Mouse (Mus musculus): ENCODE measurements around the gene Elavl4. TPM values are rescaled to one million over a fixed set of nuclear protein-coding genes. Genes with fewer than 3 reads are reported as not detected.

The Elavl4 gene
- total and polyA plus RNA-seq, 2 experiments from 2014 or later: 119 to 259 TPM

DNA sequence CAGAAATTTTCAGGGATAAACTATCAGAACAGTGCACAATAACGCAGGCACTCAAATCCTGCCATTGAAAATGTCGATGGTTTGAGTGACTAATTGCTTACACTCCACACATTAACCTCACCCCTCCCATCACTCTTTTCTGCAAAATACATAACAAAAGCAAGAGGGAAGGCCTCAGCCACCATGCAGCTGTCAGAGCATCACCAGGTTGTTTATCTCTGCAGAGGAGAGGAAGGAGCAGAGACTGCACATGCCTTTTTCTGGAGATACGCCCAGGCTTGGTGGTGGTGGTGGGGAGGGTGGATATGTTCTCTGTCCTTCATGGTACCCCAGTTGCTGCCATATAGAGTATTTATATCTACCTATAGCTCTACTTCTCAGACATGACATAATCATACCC lies 94.3 kb downstream of the Elavl4 start:
- Histone ChIP-seq H3K36me3 (ENCODE audit: insufficient read depth, low read length) (no peaks in the 10 kb centered on the region), H3K9me3 (ENCODE audit: low read length) (no peaks in the 10 kb centered on the region), H3K4me3 (ENCODE audit: low read depth, low read length) (no peak overlapping the region), H3K4me1 (ENCODE audit: insufficient read depth, low read length) (peaks cover 3% of the 10 kb centered on the region; the same call in 1 of the 2 replicates), H3K9ac (replicated peaks; ENCODE audit: low read length, poor library complexity, severe bottlenecking) (no peak overlapping the region), H3K27me3 (ENCODE audit: insufficient read depth, low read length) (no peaks in the 10 kb centered on the region), H3K4me2 (ENCODE audit: low read depth, low read length, poor library complexity, severe bottlenecking) (no peak overlapping the region), H3K27ac (ENCODE audit: low read depth, low read length) (no peak overlapping the region)
- no peak for TF ChIP-seq CTCF (IDR thresholded peaks at IDR 0.05)
- no peak for DNase-seq (ENCODE audit: low spot score)
- no peak for ATAC-seq (ENCODE audit: low FRiP score)
- WGBS: 74% methylated on average over 3 of the region's 3 CpGs

DNA sequence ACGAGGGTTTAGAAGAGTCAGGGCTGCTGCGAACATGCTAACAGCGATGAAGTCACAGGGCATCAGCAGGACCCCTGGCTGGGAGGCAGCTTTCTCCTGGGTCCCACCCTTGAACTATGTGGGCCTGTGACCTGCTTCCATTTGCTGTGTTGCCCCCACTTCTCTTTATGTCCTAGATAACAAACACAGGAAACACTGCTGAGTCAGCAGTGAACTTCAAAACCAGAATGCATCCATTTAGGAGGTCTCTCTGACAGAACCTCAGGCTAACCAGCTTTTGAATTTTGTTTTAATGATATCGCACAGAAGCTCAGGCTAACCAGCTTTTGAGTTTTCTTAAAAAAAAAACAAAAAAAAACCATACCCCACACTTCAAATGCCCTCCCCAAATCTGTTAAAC lies 96.1 kb downstream of the Elavl4 start:
- H3K4me3 ChIP-seq (ENCODE audit: low read depth, low read length): no peak overlapping the region
- no peak for TF ChIP-seq CTCF (IDR thresholded peaks at IDR 0.05)
- H3K27me3 ChIP-seq (ENCODE audit: insufficient read depth, low read length): no peaks in the 10 kb centered on the region
- H3K4me2 ChIP-seq (ENCODE audit: low read depth, low read length, poor library complexity, severe bottlenecking): no peak overlapping the region
- DNase-seq (ENCODE audit: low spot score): no peak
- H3K9me3 ChIP-seq (ENCODE audit: low read length): no peaks in the 10 kb centered on the region
- no peaks in the 10 kb centered on the region; the same call in 1 of the 2 replicates for H3K36me3 ChIP-seq (ENCODE audit: insufficient read depth, low read length)
- no peak overlapping the region for H3K9ac ChIP-seq (replicated peaks; ENCODE audit: low read length, poor library complexity, severe bottlenecking)
- ATAC-seq (ENCODE audit: low FRiP score): no peak
- WGBS: 69% methylated on average over 4 of the region's 4 CpGs
- H3K27ac ChIP-seq (ENCODE audit: low read depth, low read length): no peak overlapping the region; the same call in 1 of the 2 replicates
- H3K4me1 ChIP-seq (ENCODE audit: insufficient read depth, low read length): no peaks in the 10 kb centered on the region

DNA sequence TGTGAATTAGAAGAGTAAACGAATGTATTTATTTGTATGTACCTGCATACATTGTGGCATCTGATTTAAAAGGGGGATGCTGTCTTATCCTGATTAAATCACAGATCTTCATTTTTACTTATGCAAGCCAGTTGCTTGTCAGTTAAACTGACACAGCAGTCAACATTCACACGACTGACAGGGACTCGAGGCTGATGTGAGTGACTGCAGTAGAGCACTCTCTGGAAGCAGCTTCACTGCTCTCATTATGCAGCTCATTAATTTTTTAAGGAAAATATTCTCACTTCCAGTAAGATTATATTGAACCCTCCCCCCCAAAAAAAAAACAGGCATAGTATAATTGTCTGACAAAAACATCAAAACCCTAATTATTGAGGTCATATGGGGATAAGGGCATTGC lies 101.7 kb downstream of the Elavl4 start:
- TF ChIP-seq CTCF (IDR thresholded peaks at IDR 0.05): no peak
- no peak for ATAC-seq (ENCODE audit: low FRiP score)
- Histone ChIP-seq H3K27ac (ENCODE audit: low read depth, low read length) (no peak overlapping the region), H3K9ac (replicated peaks; ENCODE audit: low read length, poor library complexity, severe bottlenecking) (no peak overlapping the region), H3K4me1 (ENCODE audit: insufficient read depth, low read length) (no peaks in the 10 kb centered on the region), H3K9me3 (ENCODE audit: low read length) (no peaks in the 10 kb centered on the region), H3K27me3 (ENCODE audit: insufficient read depth, low read length) (no peaks in the 10 kb centered on the region), H3K4me3 (ENCODE audit: low read depth, low read length) (no peak overlapping the region), H3K4me2 (ENCODE audit: low read depth, low read length, poor library complexity, severe bottlenecking) (no peak overlapping the region), H3K36me3 (ENCODE audit: insufficient read depth, low read length) (peaks cover 14% of the 10 kb centered on the region; the same call in 1 of the 2 replicates)
- DNase-seq (ENCODE audit: low spot score): no peak
- 54% methylated on average over 3 of the region's 3 CpGs for WGBS

DNA sequence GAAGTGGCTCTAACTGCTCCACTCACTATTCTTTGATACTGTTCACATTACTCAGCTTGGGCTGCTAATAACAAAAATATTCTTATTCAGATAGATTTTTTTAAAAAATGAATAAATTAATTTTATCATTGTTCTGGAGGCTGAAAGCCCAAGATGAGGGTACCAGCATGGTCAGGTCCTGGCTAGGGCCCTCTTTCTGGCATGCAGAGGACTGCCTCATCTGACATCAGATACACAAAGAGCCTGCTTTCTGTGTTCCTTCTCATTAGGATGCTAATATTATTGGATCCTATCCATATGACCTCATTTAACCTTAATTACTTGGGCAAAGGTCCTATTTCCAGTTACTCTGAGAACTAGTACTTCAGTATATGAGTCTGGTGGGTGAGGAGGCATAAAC lies 108.8 kb downstream of the Elavl4 start:
- Histone ChIP-seq H3K4me1 (ENCODE audit: insufficient read depth, low read length) (no peaks in the 10 kb centered on the region), H3K4me3 (ENCODE audit: low read depth, low read length) (no peak overlapping the region), H3K27ac (ENCODE audit: low read depth, low read length) (no peak overlapping the region), H3K36me3 (ENCODE audit: insufficient read depth, low read length) (0 out of 2 replicates have a peak, but pooled peaks cover 8% of the 10 kb centered on the region), H3K9me3 (ENCODE audit: low read length) (no peaks in the 10 kb centered on the region), H3K9ac (replicated peaks; ENCODE audit: low read length, poor library complexity, severe bottlenecking) (no peak overlapping the region), H3K27me3 (ENCODE audit: insufficient read depth, low read length) (no peaks in the 10 kb centered on the region), H3K4me2 (ENCODE audit: low read depth, low read length, poor library complexity, severe bottlenecking) (no peak overlapping the region)
- no peak for DNase-seq (ENCODE audit: low spot score)
- ATAC-seq (ENCODE audit: low FRiP score): no peak
- TF ChIP-seq CTCF (IDR thresholded peaks at IDR 0.05): no peak

DNA sequence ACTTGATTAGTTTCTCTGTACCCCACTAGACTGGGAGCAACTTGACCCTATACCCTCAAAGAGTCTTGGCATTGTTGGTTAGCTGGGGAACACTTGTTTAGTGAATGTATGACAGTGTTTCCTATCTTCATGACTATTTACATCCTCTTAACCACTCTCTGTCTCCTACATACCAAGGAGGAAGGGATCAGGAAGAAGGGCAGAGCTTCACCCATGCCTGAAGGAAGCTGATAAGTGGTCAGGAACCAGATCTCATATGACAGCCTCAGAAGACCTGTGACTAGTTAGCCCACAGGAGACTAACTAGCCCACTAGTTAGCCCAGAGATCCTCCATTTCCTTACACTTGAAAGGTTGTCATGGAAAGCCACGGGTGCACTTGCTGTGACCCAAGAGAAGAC lies 117.2 kb downstream of the Elavl4 start:
- no peaks in the 10 kb centered on the region for H3K27me3 ChIP-seq (ENCODE audit: insufficient read depth, low read length)
- no peak overlapping the region for H3K4me3 ChIP-seq (ENCODE audit: low read depth, low read length)
- peaks cover 12% of the 10 kb centered on the region; the same call in 1 of the 2 replicates for H3K36me3 ChIP-seq (ENCODE audit: insufficient read depth, low read length)
- DNase-seq (ENCODE audit: low spot score) (no peak), ATAC-seq (ENCODE audit: low FRiP score) (no peak)
- H3K27ac ChIP-seq (ENCODE audit: low read depth, low read length): no peak overlapping the region
- no peak for TF ChIP-seq CTCF (IDR thresholded peaks at IDR 0.05)
- 75% methylated on average over 1 of the region's 1 CpGs for WGBS
- H3K4me1 ChIP-seq (ENCODE audit: insufficient read depth, low read length): no peaks in the 10 kb centered on the region; the same call in 1 of the 2 replicates
- no peak overlapping the region for H3K9ac ChIP-seq (replicated peaks; ENCODE audit: low read length, poor library complexity, severe bottlenecking)
- no peaks in the 10 kb centered on the region for H3K9me3 ChIP-seq (ENCODE audit: low read length)
- H3K4me2 ChIP-seq (ENCODE audit: low read depth, low read length, poor library complexity, severe bottlenecking): no peak overlapping the region

DNA sequence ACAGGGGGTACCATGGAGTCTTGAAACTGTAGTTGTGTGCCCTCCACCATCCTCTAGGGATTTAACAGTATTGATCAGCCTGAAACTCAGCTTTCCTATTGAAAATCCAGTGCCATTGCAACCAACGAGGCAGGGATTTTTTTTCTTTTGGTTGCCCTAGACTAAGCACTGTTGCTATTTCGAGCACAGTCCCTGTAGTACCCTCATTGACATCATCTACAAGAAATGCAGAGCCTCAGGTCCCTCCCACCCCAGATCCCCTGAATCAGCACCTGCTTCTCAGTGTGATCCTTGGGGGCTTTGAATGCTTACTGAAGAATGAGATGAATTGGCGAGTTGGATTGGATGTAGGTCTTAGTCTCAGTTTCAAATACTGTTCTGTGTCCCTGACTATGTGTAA lies 119.4 kb downstream of the Elavl4 start:
- no peak overlapping the region for H3K4me2 ChIP-seq (ENCODE audit: low read depth, low read length, poor library complexity, severe bottlenecking)
- peaks cover 10% of the 10 kb centered on the region; the same call in 1 of the 2 replicates for H3K36me3 ChIP-seq (ENCODE audit: insufficient read depth, low read length)
- 73% methylated on average over 3 of the region's 3 CpGs for WGBS
- H3K27ac ChIP-seq (ENCODE audit: low read depth, low read length): no peak overlapping the region
- H3K27me3 ChIP-seq (ENCODE audit: insufficient read depth, low read length): no peaks in the 10 kb centered on the region
- H3K9ac ChIP-seq (replicated peaks; ENCODE audit: low read length, poor library complexity, severe bottlenecking): no peak overlapping the region
- H3K4me1 ChIP-seq (ENCODE audit: insufficient read depth, low read length): no peaks in the 10 kb centered on the region; the same call in 1 of the 2 replicates
- no peak for TF ChIP-seq CTCF (IDR thresholded peaks at IDR 0.05)
- H3K9me3 ChIP-seq (ENCODE audit: low read length): no peaks in the 10 kb centered on the region
- H3K4me3 ChIP-seq (ENCODE audit: low read depth, low read length): no peak overlapping the region
- ATAC-seq (ENCODE audit: low FRiP score) (no peak), DNase-seq (ENCODE audit: low spot score) (no peak)

Data from midbrain, postnatal 0 days (tissue).